Mouse (Mus musculus): Measurements from ENCODE around the gene Pepd. TPM values are rescaled to one million over a fixed set of nuclear protein-coding genes. Genes with fewer than 3 reads are reported as not detected.

The Pepd gene
- polyA plus RNA-seq, 1 experiment from 2014 or later, result 73.9 TPM

- no peak for DNase-seq (ENCODE audit: low spot score)
- Histone ChIP-seq H3K27me3 (ENCODE audit: low read depth, poor library complexity, severe bottlenecking) (peaks cover 10% of the 10 kb centered on the region), H3K36me3 (no peaks in the 10 kb centered on the region), H3K27ac (replicated peaks) (no peak overlapping the region), H3K9me3 (replicated peaks) (no peaks in the 10 kb centered on the region), H3K4me3 (no peak overlapping the region), H3K4me1 (peaks cover 25% of the 10 kb centered on the region)
- WGBS, result 90% methylated on average over 5 of the region's 5 CpGs
These were observed 3.4 kb downstream of the Pepd start for GRCm38 (mm10) chr7:34915555-34915954.

GRCm38 (mm10) chr7:34917558-34917957 lies 5.4 kb downstream of the Pepd start:
- Histone ChIP-seq H3K4me3 (no peak overlapping the region), H3K36me3 (peaks cover 8% of the 10 kb centered on the region), H3K9me3 (replicated peaks) (no peaks in the 10 kb centered on the region), H3K4me1 (peaks cover 8% of the 10 kb centered on the region), H3K27ac (replicated peaks) (no peak overlapping the region), H3K27me3 (ENCODE audit: low read depth, poor library complexity, severe bottlenecking) (no peaks in the 10 kb centered on the region)
- DNase-seq (ENCODE audit: low spot score), result no peak
- WGBS, result 81% methylated on average over 6 of the region's 6 CpGs

- Histone ChIP-seq H3K27me3 (ENCODE audit: low read depth, poor library complexity, severe bottlenecking) (no peaks in the 10 kb centered on the region), H3K27ac (replicated peaks) (no peak overlapping the region), H3K4me3 (no peak overlapping the region), H3K36me3 (peaks cover 8% of the 10 kb centered on the region), H3K9me3 (replicated peaks) (no peaks in the 10 kb centered on the region), H3K4me1 (peaks cover 4% of the 10 kb centered on the region)
- WGBS, result 93% methylated on average over 4 of the region's 4 CpGs
- DNase-seq (ENCODE audit: low spot score), result no peak
These were observed 5.8 kb downstream of the Pepd start for GRCm38 (mm10) chr7:34917998-34918397.

DNA sequence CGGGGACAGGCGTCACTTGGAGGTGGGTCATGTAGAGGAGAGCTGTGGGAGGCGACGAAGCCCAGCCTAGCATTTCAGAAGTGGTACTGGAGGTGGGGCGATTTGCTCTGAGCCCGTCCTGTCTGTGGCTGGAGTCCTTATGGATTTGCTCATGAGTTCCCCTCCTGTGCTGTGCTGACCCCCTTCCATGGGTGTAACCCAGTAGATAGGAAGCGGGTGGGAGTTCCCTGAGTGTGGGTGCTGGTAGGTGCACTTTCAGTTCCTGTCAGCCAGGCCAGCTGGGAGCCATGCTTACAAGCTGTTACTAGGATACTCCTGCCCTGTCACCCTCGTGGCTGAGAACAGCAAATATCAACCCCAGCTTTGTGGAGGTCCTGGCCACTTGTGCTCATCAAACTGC lies 6.2 kb downstream of the Pepd start:
- no peaks in the 10 kb centered on the region for H3K27me3 ChIP-seq (ENCODE audit: low read depth, poor library complexity, severe bottlenecking)
- H3K9me3 ChIP-seq (replicated peaks), result no peaks in the 10 kb centered on the region
- H3K27ac ChIP-seq (replicated peaks), result no peak overlapping the region
- no peaks in the 10 kb centered on the region for H3K4me1 ChIP-seq
- DNase-seq (ENCODE audit: low spot score), result no peak
- peaks cover 8% of the 10 kb centered on the region for H3K36me3 ChIP-seq
- H3K4me3 ChIP-seq, result no peak overlapping the region
- 88% methylated on average over 8 of the region's 8 CpGs for WGBS

GRCm38 (mm10) chr7:34919054-34919453 lies 6.9 kb downstream of the Pepd start:
- H3K9me3 ChIP-seq (replicated peaks), result no peaks in the 10 kb centered on the region
- H3K27me3 ChIP-seq (ENCODE audit: low read depth, poor library complexity, severe bottlenecking), result no peaks in the 10 kb centered on the region
- no peak overlapping the region for H3K27ac ChIP-seq (replicated peaks)
- no peak overlapping the region for H3K4me3 ChIP-seq
- no peaks in the 10 kb centered on the region for H3K4me1 ChIP-seq
- WGBS, result 82% methylated on average over 5 of the region's 5 CpGs
- no peak for DNase-seq (ENCODE audit: low spot score)
- H3K36me3 ChIP-seq, result peaks cover 8% of the 10 kb centered on the region

GRCm38 (mm10) chr7:34919809-34920208 lies 7.6 kb downstream of the Pepd start:
- no peak overlapping the region for H3K27ac ChIP-seq (replicated peaks)
- H3K27me3 ChIP-seq (ENCODE audit: low read depth, poor library complexity, severe bottlenecking), result no peaks in the 10 kb centered on the region
- 62% methylated on average over 5 of the region's 5 CpGs for WGBS
- H3K4me3 ChIP-seq, result no peak overlapping the region
- peaks cover 12% of the 10 kb centered on the region for H3K36me3 ChIP-seq
- H3K4me1 ChIP-seq, result no peaks in the 10 kb centered on the region
- DNase-seq (ENCODE audit: low spot score), result peak; percentile 50
- H3K9me3 ChIP-seq (replicated peaks), result no peaks in the 10 kb centered on the region

DNA sequence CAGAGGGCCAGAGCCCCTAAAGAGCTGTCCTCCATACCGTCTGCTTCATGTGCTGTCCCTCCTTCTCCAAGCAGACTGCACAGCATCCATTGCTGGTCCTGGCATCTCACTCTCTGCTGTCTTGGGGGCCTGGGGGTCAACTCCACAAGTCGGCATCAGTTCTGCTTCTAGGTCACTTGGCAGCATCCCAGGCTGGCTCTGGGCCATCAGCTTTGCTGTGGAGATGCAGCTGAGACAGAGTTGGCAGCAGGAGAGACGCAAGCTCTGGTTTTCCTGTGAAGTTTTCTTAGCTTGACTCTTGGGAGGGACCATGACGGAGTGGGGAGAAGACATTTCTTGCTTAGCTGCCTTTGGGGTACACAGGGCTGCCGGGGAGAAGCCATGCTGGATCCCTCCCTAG lies 13.0 kb downstream of the Pepd start:
- Histone ChIP-seq H3K36me3 (peaks cover 30% of the 10 kb centered on the region), H3K27me3 (ENCODE audit: low read depth, poor library complexity, severe bottlenecking) (no peaks in the 10 kb centered on the region), H3K9me3 (replicated peaks) (no peaks in the 10 kb centered on the region), H3K4me1 (peaks cover 10% of the 10 kb centered on the region), H3K4me3 (no peak overlapping the region), H3K27ac (replicated peaks) (no peak overlapping the region)
- 90% methylated on average over 5 of the region's 5 CpGs for WGBS
- DNase-seq (ENCODE audit: low spot score), result no peak

DNA sequence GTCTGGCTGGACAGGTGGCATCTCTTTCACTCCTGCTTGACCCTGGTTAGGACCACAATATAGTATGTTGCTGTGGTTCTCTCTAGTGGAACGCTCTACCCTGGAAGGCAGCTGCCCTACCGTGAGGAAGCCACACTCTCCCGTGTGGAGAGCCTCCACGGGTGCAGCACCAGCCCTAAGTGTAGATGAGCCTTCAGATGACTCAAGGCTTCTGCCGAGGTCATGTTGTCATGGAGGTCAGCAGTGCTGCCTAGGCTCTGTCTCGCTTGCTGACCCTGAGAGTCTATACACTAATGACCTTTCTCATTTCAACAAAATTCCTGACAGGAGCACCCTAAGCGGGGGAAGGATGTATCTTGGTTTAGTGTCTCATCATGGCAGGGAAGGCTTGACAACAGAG lies 13.8 kb downstream of the Pepd start:
- peaks cover 30% of the 10 kb centered on the region for H3K36me3 ChIP-seq
- H3K4me1 ChIP-seq, result peaks cover 18% of the 10 kb centered on the region
- no peak for DNase-seq (ENCODE audit: low spot score)
- H3K27ac ChIP-seq (replicated peaks), result no peak overlapping the region
- H3K4me3 ChIP-seq, result no peak overlapping the region
- H3K9me3 ChIP-seq (replicated peaks), result no peaks in the 10 kb centered on the region
- no peaks in the 10 kb centered on the region for H3K27me3 ChIP-seq (ENCODE audit: low read depth, poor library complexity, severe bottlenecking)
- 90% methylated on average over 7 of the region's 7 CpGs for WGBS

DNA sequence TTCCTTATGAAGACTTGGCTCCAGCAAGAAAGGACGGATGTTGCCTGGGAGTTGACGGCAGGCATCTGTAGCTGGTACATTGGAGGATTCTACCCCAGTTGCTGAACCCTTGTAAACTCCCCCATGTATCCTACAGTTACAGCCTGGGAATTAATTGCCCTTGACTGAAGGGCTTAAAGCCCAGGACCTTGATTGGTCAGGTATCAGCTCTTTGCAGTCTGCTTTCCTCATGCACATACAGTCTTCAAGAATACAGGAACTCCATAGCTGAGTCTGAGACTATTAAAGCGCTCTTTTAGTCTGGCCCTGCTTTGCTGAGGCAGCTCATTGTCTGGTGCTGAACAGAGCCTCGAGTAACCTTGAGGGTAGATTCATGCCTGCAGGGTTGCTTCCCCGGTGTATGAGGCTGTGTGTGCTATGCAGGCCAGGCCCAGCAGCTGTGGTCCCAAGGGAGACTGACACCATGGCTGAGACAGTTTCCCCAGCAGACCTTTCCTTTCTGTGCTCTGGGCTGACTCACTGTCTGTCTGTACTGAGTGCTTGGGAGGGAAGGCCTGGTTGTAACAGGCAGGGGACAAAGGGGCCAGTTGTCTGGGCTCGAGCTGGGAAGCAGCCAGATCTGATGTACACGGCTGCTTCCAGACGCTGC lies 17.6 kb downstream of the Pepd start:
- no peak overlapping the region for H3K4me3 ChIP-seq
- peak overlapping the region; percentile 80 for H3K27ac ChIP-seq (replicated peaks)
- H3K9me3 ChIP-seq (replicated peaks), result no peaks in the 10 kb centered on the region
- peaks cover 24% of the 10 kb centered on the region for H3K36me3 ChIP-seq
- H3K27me3 ChIP-seq (ENCODE audit: low read depth, poor library complexity, severe bottlenecking), result no peaks in the 10 kb centered on the region
- no peak for DNase-seq (ENCODE audit: low spot score)
- 62% methylated on average over 8 of the region's 8 CpGs for WGBS
- peaks cover 35% of the 10 kb centered on the region for H3K4me1 ChIP-seq

- H3K9me3 ChIP-seq (replicated peaks), result no peaks in the 10 kb centered on the region
- H3K36me3 ChIP-seq, result peaks cover 24% of the 10 kb centered on the region
- no peak overlapping the region for H3K4me3 ChIP-seq
- H3K4me1 ChIP-seq, result peaks cover 35% of the 10 kb centered on the region
- H3K27me3 ChIP-seq (ENCODE audit: low read depth, poor library complexity, severe bottlenecking), result no peaks in the 10 kb centered on the region
- H3K27ac ChIP-seq (replicated peaks), result peak overlapping the region; percentile 80
- peak; percentile 31 for DNase-seq (ENCODE audit: low spot score)
- WGBS, result 68% methylated on average over 7 of the region's 7 CpGs
These were observed 18.1 kb downstream of the Pepd start for GRCm38 (mm10) chr7:34930263-34930757.

DNA sequence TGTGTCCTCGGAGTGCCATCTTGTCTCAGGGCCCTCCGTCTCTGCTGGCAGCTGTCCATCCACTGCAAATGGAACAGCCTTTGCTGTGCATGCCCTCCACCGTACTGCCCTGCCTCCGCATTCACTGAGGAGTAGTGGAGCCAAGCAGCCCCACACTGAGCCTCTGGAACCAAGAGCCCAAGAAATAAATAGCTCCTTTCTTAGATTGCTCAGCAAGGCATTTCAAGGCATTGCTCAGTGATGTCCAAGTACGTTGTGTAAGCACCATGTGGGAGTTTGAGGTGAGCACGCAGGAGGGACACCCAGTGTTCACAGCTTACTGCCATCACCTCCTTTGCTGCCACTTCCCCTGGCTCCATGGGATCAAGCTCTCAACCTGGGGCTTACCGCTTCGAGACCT lies 20.5 kb downstream of the Pepd start:
- no peaks in the 10 kb centered on the region for H3K27me3 ChIP-seq (ENCODE audit: low read depth, poor library complexity, severe bottlenecking)
- peaks cover 38% of the 10 kb centered on the region for H3K4me1 ChIP-seq
- H3K27ac ChIP-seq (replicated peaks), result no peak overlapping the region
- H3K36me3 ChIP-seq, result peaks cover 34% of the 10 kb centered on the region
- no peak overlapping the region for H3K4me3 ChIP-seq
- peaks cover 11% of the 10 kb centered on the region for H3K9me3 ChIP-seq (replicated peaks)
- no peak for DNase-seq (ENCODE audit: low spot score)
- whole genome bisulfite sequencing, result 90% methylated on average over 8 of the region's 8 CpGs

GRCm38 (mm10) chr7:34933142-34933541 lies 21.0 kb downstream of the Pepd start:
- H3K27me3 ChIP-seq (ENCODE audit: low read depth, poor library complexity, severe bottlenecking), result no peaks in the 10 kb centered on the region
- DNase-seq (ENCODE audit: low spot score), result no peak
- 66% methylated on average over 3 of the region's 3 CpGs for WGBS
- no peak overlapping the region for H3K4me3 ChIP-seq
- H3K36me3 ChIP-seq, result peaks cover 34% of the 10 kb centered on the region
- H3K27ac ChIP-seq (replicated peaks), result no peak overlapping the region
- peaks cover 11% of the 10 kb centered on the region for H3K9me3 ChIP-seq (replicated peaks)
- H3K4me1 ChIP-seq, result peaks cover 42% of the 10 kb centered on the region

DNA sequence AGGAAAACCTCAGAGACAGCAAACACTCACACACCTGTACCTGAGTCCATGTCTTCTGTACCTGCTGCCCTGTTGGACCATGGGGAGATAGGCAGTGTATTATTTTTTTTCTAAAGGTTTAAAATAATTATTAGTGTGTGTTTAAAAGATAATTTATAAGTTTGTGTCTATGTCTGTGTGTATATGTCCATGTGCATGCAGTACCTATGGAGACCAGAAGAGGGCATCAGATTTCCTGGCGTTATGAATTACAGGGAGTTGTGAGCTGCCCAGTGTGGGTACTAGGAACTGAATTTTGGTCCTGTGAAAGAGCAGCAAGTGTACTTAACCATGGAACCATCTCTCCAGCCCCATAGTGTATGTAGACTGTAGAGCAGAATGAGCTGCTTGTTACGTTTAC lies 24.2 kb downstream of the Pepd start:
- Histone ChIP-seq H3K4me1 (peaks cover 51% of the 10 kb centered on the region), H3K27me3 (ENCODE audit: low read depth, poor library complexity, severe bottlenecking) (no peaks in the 10 kb centered on the region), H3K27ac (replicated peaks) (no peak overlapping the region), H3K36me3 (peaks cover 34% of the 10 kb centered on the region), H3K4me3 (no peak overlapping the region), H3K9me3 (replicated peaks) (peaks cover 11% of the 10 kb centered on the region)
- no peak for DNase-seq (ENCODE audit: low spot score)
- 90% methylated on average over 2 of the region's 2 CpGs for WGBS
